Mouse (Mus musculus): Measurements from ENCODE around the gene E2f8.

DNA sequence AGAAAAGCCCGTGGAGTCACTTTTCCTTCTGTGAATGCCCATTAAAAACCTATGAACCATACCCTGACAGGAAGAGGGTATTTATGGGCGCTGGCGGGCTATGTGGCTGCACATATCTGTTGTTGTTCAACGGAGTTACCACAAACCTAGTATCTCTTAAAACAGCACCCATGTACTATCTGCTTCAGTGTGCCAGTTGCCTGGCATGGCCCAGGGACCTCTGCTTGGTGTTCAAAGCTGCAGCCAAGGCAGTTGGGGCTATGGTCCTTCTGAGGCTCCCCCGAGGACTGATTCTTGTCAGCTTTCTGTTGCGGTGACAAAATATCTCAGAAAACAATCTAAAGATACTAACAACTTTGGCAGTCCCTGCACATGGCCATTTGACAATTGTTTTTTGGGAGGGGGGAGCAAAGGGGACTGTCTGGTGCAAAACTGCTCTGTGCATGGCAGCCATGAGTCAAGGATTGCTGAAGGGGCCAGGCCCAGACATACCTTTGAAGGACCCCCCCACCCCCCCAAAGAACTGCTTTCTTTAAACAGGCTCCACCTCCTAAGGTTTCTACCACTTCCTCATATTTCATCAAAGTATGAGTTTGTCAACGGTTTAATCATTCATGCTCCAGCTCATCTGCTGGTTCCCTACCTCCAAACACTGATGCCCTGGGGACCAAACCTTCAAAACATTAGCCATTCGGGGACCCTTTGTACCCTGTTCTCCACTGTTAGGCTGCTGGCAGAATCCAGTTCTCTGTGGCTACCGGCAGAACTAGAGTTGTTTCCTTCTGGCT lies 16.5 kb downstream of the E2f8 start:
- TF ChIP-seq MAFK (IDR thresholded peaks at IDR 0.05; ENCODE audit: insufficient read depth, low read depth, low read length) (no peak), ZC3H11A (IDR thresholded peaks at IDR 0.05; ENCODE audit: borderline replicate concordance, low read depth, low read length) (no peak), ZNF384 (IDR thresholded peaks at IDR 0.05; ENCODE audit: low read depth, low read length) (no peak), CHD2 (IDR thresholded peaks at IDR 0.05; ENCODE audit: low read depth, low read length) (no peak), HCFC1 (IDR thresholded peaks at IDR 0.05; ENCODE audit: borderline replicate concordance, insufficient read depth, low read length) (no peak)
